Mouse (Mus musculus): ENCODE results near the gene Igsf3.

DNA sequence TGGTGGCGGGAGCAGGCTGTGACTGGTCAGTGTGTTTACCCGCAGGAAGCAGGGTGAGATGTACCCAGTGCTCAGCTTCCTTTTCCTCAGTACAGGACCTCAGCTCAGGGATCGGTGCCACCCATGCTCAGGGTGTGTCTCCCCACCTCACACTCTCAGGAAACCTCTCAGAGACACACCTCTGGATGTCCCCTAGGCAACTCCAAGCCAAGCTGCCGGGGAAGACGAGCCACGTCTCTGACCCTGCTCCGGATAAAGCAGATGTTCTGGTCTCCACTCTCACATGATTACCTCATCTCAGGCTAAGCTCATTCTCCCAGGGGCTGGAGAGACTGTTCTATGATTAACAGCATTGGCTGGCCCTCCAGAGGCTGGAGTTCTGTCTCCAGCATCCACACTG lies 13.3 kb upstream of the Igsf3 start:
- TF ChIP-seq GATA1 (IDR thresholded peaks at IDR 0.05; ENCODE audit: low read length) (no peak), TAL1 (IDR thresholded peaks at IDR 0.05; ENCODE audit: low read length) (no peak)
